In genomic region chr2:59202930-59203329, GRCm38 (mm10) we compare ENCODE assay signal across 19 mouse cellular contexts. TPM values are rescaled to one million over a fixed set of nuclear protein-coding genes. Genes with fewer than 3 reads are reported as not detected.
DNase-seq lines count a peak whose midpoint lies in the region; ATAC-seq and TF ChIP-seq lines count a peak whose summit lies in the region.
"Had no signal": no experiment of that assay in that cellular context is flagged by ENCODE, and none has a peak within 500 bp of the region (broad histone marks: within the 10 kb centered on the region; RNA-seq: fewer than 3 reads in every experiment).

No protein-coding gene starts in this region.

- TF ChIP-seq CTCF in bone marrow macrophage, adult 2 months (IDR thresholded peaks at IDR 0.05; ENCODE audit: low read depth, low read length): no peak

- peak overlapping the region; percentile 62 for H3K27ac ChIP-seq in heart, embryonic 10.5 days
- H3K27ac ChIP-seq in kidney, embryonic 14.5 days (ENCODE audit: low read depth, low read length): no peak overlapping the region
- H3K27ac ChIP-seq in bone marrow macrophage, adult 2 months (ENCODE audit: insufficient read depth, low read depth, low read length): peak overlapping the region; percentile 42
- no peak overlapping the region; the same call in 1 of the 2 replicates for H3K27ac ChIP-seq in forebrain, embryonic 14.5 days (ENCODE audit: low read depth, low read length)
- H3K27ac ChIP-seq: hindbrain, embryonic 12.5 days; intestine, embryonic 15.5 days; left cerebral cortex, adult 2 months; limb, embryonic 12.5 days; liver, embryonic 14.5 days; midbrain, embryonic 15.5 days had no signal

- H3K36me3 ChIP-seq in heart, embryonic 10.5 days: no peaks in the 10 kb centered on the region
- H3K36me3 ChIP-seq in kidney, embryonic 14.5 days (ENCODE audit: control insufficient read depth, insufficient read depth, low read length): no peaks in the 10 kb centered on the region
- H3K36me3 ChIP-seq in forebrain, embryonic 14.5 days (ENCODE audit: control insufficient read depth, insufficient read depth, low read length): no peaks in the 10 kb centered on the region
- H3K36me3 ChIP-seq: hindbrain, embryonic 12.5 days; intestine, embryonic 15.5 days; limb, embryonic 12.5 days; midbrain, embryonic 15.5 days had no signal

- no peaks in the 10 kb centered on the region for H3K9me3 ChIP-seq in heart, embryonic 10.5 days
- H3K9me3 ChIP-seq in kidney, embryonic 14.5 days (ENCODE audit: control insufficient read depth, low read length): no peaks in the 10 kb centered on the region
- H3K9me3 ChIP-seq in forebrain, embryonic 14.5 days (replicated peaks; ENCODE audit: control insufficient read depth, low read length): no peaks in the 10 kb centered on the region
- H3K9me3 ChIP-seq: G1E; hindbrain, embryonic 12.5 days; intestine, embryonic 15.5 days; limb, embryonic 12.5 days; midbrain, embryonic 15.5 days had no signal

- DNase-seq in heart, embryonic 10.5 days (ENCODE audit: low spot score): no peak
- DNase-seq in heart, adult 9 months (ENCODE audit: low spot score in 2 of 2): no peak
- no peak for DNase-seq in kidney, postnatal 14 days
- peak; percentile 13 for DNase-seq in 3134 (ENCODE audit: extremely low read depth, insufficient read length, low spot score)
- no peak for DNase-seq in urinary bladder, postnatal 25 days (ENCODE audit: low spot score)
- DNase-seq in forebrain, embryonic 14.5 days (ENCODE audit: low spot score): no peak
- DNase-seq: adrenal gland, adult 8-10 months; cerebellum, adult 9-11 months; gastrocnemius, postnatal 10 days; lung, postnatal 36 days had no signal

- H3K9ac ChIP-seq in kidney, embryonic 14.5 days (ENCODE audit: low read depth, low read length): no peak overlapping the region
- H3K9ac ChIP-seq in forebrain, embryonic 14.5 days (ENCODE audit: low read length): no peak overlapping the region
- H3K9ac ChIP-seq: hindbrain, embryonic 12.5 days; intestine, embryonic 15.5 days; limb, embryonic 12.5 days; liver, embryonic 14.5 days; midbrain, embryonic 15.5 days had no signal

- WGBS in heart, embryonic 10.5 days: 54% methylated on average over 5 of the region's 5 CpGs
- WGBS in kidney, embryonic 14.5 days: 42% methylated on average over 5 of the region's 5 CpGs
- WGBS in forebrain, embryonic 14.5 days: 85% methylated on average over 5 of the region's 5 CpGs

- no peak overlapping the region for H3K4me3 ChIP-seq in heart, embryonic 10.5 days
- no peak overlapping the region for H3K4me3 ChIP-seq in kidney, embryonic 14.5 days (ENCODE audit: low read length)
- H3K4me3 ChIP-seq in bone marrow macrophage, adult 2 months (ENCODE audit: insufficient read depth, low read length): no peak overlapping the region
- no peak overlapping the region for H3K4me3 ChIP-seq in forebrain, embryonic 14.5 days (ENCODE audit: low read depth, low read length)
- H3K4me3 ChIP-seq: hindbrain, embryonic 12.5 days; intestine, embryonic 15.5 days; left cerebral cortex, adult 2 months; limb, embryonic 12.5 days; midbrain, embryonic 15.5 days had no signal

- no peaks in the 10 kb centered on the region for H3K27me3 ChIP-seq in heart, embryonic 10.5 days (ENCODE audit: insufficient read depth, poor library complexity, severe bottlenecking)
- no peaks in the 10 kb centered on the region for H3K27me3 ChIP-seq in kidney, embryonic 14.5 days (ENCODE audit: control insufficient read depth, insufficient read depth, low read length)
- H3K27me3 ChIP-seq in forebrain, embryonic 14.5 days (replicated peaks; ENCODE audit: control insufficient read depth, insufficient read depth, low read length): no peaks in the 10 kb centered on the region
- H3K27me3 ChIP-seq: hindbrain, embryonic 12.5 days; intestine, embryonic 15.5 days; limb, embryonic 12.5 days; midbrain, embryonic 15.5 days had no signal

- ATAC-seq in kidney, embryonic 14.5 days (ENCODE audit: low FRiP score, low TSS enrichment): peak; percentile 15; the same call in 1 of the 2 replicates
- ATAC-seq in forebrain, embryonic 14.5 days: no peak
- ATAC-seq: intestine, embryonic 15.5 days had no signal

- no peak for TF ChIP-seq POLR2A in bone marrow macrophage, adult 2 months (IDR thresholded peaks at IDR 0.05; ENCODE audit: borderline replicate concordance, low read depth, low read length)

- H3K4me1 ChIP-seq in heart, embryonic 10.5 days: peaks cover 42% of the 10 kb centered on the region
- peaks cover 16% of the 10 kb centered on the region for H3K4me1 ChIP-seq in kidney, embryonic 14.5 days (ENCODE audit: control insufficient read depth, insufficient read depth, low read length)
- peaks cover 59% of the 10 kb centered on the region for H3K4me1 ChIP-seq in bone marrow macrophage, adult 2 months (ENCODE audit: control insufficient read depth, insufficient read depth, low read length)
- H3K4me1 ChIP-seq in forebrain, embryonic 14.5 days (ENCODE audit: control insufficient read depth, insufficient read depth, low read length): no peaks in the 10 kb centered on the region

- no peak overlapping the region for H3K4me2 ChIP-seq in kidney, embryonic 14.5 days (replicated peaks; ENCODE audit: low read depth, low read length)
- no peak overlapping the region for H3K4me2 ChIP-seq in forebrain, embryonic 14.5 days (ENCODE audit: low read length)
- H3K4me2 ChIP-seq: hindbrain, embryonic 12.5 days; intestine, embryonic 15.5 days; limb, embryonic 12.5 days; midbrain, embryonic 15.5 days had no signal

RNA-seq across cellular contexts. Expression of gene Pkp4, which starts 42.3 kb away (rescaled TPM):
- 18.5 and 22.1 TPM in 2 replicates for polyA plus RNA-seq in heart, embryonic 10.5 days (2016; fragmentation: Nextera tagmentation; extraction: Ambion mirVana)
- polyA plus RNA-seq in kidney, embryonic 14.5 days (2014; fragmentation: Nextera tagmentation; extraction: Ambion mirVana): 29.7 and 31.1 TPM in 2 replicates
- 20.0 and 23.9 TPM in 2 replicates for polyA plus RNA-seq in bone marrow macrophage, adult 2 months (2012; ENCODE audit: insufficient read depth, insufficient read length, missing spikeins)
- 24.6 and 25.7 TPM in 2 replicates for polyA plus RNA-seq in forebrain, embryonic 14.5 days (2014; fragmentation: Nextera tagmentation; extraction: Ambion mirVana)

RNA-seq across cellular contexts. Expression of gene Ccdc148, which starts 42.4 kb away (rescaled TPM):
- polyA plus RNA-seq in heart, embryonic 10.5 days (2016; fragmentation: Nextera tagmentation; extraction: Ambion mirVana): 0.24 and 0.51 TPM in 2 replicates
- 1.0 and 1.2 TPM in 2 replicates for polyA plus RNA-seq in kidney, embryonic 14.5 days (2014; fragmentation: Nextera tagmentation; extraction: Ambion mirVana)
- polyA plus RNA-seq in bone marrow macrophage, adult 2 months (2012; ENCODE audit: insufficient read depth, insufficient read length, missing spikeins): 0.27 TPM in 1 of 2 replicates, not detected in the other
- polyA plus RNA-seq in forebrain, embryonic 14.5 days (2014; fragmentation: Nextera tagmentation; extraction: Ambion mirVana): 1.8 and 2.5 TPM in 2 replicates
- polyA plus RNA-seq: G1E had no signal

Comparison
In these comparisons a context has a peak if more than half of its experiments do, and no peak if none do; other contexts are left out.
1. H3K27ac ChIP-seq: peak in heart, embryonic 10.5 days (single experiment) and bone marrow macrophage, adult 2 months (single experiment); none in kidney, embryonic 14.5 days (single experiment) and forebrain, embryonic 14.5 days (single experiment).